Mouse (Mus musculus) adrenal gland, postnatal 14 days (tissue): ENCODE measurements around the gene Ankrd42. TPM values are rescaled to one million over a fixed set of nuclear protein-coding genes. Genes with fewer than 3 reads are reported as not detected.

Source experiments
- DNase-seq: peaks from one replicate; pipeline ENCODE4 v3.0.0; 2021; ENCODE audit warnings: mixed read lengths
- total RNA-seq: library from RNA; stranded (reverse); gene quantifications from 2 replicates; pipeline ENCODE4 v1.2.3, GENCODE M21; 2021

Ankrd42 gene
- total RNA-seq, 1 experiment from 2014 or later, result 7.0 TPM

DNA sequence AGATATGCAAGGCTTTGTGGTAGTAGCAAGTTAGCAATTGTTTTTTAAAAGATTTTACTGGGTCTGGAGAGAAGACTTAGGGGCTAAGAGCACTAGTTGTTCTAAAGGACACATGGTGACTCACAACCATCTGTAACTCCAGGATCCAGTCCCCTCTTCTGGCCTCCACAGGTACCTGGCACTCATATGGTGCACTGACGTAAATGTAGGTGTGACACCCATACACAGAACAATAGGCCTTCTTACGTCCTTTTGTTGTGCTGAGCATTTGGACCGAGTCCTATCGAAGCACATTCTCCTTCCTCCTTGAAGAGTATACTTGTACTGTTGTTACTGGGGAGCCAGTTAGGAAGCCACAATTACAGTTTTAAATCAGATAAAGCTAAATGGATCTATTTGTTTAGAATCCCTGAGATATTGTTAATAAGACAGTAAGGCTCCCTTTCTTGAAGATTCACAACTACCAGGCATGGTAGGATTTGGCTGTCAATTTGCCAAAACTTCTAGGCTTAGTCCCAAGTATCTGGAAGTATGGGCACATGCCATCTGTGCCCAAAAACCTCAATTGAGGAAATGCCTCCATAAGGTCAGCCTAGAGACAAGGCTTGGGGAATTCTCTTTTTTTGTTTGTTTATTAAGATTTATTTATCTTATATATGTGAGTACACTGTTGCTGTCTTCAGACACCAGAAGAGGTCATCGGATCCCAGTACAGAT is 56.3 kb downstream of the Ankrd42 start:
- no peak for DNase-seq

DNA sequence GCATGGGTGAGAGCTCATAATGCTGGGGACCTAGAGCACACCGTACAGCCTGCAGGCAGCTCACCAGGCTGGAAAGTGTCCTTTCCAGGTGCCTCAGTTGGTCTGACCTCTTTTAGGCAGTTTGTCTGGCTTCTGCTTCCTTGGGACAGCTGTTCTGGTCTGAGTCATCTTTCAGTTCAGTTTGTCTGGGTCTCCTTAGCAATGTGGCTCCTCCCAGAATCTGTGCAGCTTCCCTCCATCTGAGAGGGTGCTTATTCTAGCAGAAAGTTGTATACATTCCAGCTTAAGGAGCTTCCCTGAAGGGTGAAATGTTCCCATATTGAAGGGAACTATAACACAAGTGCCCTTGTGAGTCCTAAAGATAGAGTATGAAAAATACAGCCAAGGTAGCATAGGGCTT is 70.2 kb downstream of the Ankrd42 start:
- no peak for DNase-seq

DNA sequence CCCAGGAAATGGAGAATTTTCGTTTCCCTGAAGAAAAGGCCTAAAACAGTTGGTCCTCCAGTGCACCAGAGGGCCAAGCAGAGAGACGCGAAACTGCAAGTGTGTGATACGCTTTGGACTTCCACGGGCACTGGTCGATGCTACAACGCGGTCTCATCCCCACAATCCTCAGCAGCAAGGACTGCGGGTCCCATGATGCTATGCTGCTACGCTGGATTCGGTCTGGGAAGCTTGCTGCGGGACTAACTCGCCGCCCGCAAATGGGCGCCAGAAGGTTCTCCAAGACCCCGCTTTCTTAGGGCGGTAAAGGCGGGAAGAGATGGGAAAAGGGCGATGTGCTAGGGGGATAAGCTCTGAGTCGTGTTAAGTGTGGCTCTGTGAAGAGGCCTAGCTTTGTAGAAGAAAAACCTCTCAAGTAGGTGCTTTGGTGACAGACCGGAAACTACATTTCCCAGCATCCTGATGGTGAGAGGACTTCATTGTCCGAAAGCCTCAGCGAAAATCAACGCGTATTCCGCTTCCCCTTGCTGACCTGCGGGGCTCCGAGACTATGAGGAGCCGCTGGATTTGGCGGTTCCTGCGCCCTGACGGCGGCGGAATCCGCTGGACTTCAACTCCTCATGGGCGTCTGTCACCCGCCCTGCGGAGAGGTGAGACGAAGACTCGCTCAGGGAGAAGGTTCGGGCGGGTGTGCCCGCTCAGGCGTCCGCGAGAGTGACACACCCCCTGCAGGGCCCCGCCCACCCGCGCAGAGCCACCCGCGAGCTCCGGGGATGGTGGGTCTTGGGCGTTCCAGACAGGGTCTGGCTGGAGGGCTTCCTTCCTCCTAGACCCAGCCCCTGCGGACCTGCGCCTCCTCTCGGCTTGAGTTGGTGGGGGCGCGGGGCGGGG is 75.7 kb downstream of the Ankrd42 start, which contains the start of gene Ccdc90b:
Ccdc90b (plus strand) TSS at position 164 of the 891 bp plus-strand sequence.
- peak; percentile 88 for DNase-seq

DNA sequence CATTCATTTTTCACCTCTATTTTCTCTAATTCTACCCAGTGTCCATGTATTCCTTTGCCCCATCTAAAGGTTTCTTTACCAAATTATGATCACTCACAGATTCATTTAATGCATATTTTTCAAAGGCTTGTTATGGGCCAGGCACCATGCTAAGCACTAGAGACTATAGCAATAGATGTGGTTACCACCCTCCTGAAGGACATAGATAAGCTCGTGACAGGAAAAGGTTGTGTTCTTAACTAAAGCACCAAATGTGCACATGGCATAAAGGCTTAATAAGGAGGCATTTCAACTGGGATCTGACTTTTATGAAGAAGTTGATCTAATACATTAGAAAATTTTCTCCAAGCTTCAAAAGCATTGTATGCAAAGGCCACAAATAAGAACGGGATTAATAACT is 78.2 kb downstream of the Ankrd42 start:
- DNase-seq, result no peak

DNA sequence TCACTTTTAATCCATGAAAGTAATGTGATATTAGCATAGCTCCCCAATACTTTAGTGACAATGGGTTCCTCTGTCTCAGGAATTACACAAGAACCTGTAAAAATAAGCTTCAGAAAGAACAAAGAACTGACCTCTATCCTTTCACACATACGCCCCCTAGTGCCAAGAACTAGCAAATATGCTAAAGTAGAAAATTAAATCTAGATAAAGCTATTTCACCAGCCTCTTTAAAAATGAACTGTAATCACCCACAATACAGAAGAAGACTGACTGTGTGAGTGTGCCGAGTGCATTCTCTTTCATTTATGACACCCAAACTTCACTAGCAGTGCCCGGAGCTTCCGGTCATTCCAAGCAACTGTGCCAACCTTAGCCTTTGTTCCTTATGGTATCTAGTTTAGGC is 86.0 kb downstream of the Ankrd42 start:
- DNase-seq, result peak; percentile 52

DNA sequence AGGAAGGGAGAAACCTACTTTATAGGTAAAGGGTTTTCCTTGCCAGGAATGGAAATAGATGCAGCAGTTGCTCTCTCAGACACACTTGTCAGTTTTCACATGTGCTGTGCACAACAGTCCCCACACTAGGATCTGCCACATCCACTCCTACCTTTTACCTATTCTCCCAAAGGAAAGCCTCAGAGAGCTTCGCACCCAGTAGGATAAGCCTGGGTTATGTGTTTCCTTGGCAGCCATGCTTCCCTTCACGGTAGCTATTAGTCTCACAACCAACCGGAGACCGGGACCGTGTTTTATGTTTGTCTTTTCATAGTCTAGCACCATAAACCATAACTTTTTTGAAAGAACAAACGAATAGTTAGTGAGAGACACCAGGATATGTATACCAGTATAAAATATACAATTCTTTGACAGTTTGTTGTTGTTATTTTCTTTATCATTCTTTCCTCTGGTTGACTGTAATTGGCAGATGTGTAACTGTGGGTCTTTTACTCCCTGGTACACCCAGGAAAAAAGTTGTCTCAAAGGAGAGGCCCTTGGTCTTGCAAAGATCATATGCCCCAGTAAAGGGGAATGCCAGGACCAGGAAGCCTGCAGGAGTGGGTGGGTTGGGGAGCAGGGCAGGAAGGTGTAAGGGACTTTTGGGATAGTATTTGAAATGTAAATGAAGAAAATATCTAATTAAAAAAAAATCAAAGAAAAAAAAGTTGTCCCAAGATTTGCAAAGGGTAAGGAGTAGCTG is 86.5 kb downstream of the Ankrd42 start:
- no peak for DNase-seq

DNA sequence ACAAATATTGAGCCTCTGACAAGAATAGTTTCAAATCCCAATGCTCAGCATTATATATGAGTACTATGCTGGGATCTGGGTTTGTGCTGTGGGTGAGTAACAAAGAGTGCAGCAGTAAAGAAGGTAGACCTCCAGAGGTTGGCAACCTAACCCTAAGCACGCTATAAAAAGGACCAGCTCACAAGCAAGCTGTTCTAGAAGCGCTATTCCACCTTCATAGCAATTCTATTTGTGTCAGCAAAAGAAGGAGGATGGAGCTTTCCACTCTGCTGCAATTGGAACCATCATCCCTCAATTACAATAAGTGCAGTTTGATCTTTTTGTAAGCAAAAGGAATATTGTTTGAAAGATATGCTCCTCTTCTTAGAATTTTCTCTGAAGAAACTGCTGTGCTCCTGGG is 90.2 kb downstream of the Ankrd42 start:
- no peak for DNase-seq

DNA sequence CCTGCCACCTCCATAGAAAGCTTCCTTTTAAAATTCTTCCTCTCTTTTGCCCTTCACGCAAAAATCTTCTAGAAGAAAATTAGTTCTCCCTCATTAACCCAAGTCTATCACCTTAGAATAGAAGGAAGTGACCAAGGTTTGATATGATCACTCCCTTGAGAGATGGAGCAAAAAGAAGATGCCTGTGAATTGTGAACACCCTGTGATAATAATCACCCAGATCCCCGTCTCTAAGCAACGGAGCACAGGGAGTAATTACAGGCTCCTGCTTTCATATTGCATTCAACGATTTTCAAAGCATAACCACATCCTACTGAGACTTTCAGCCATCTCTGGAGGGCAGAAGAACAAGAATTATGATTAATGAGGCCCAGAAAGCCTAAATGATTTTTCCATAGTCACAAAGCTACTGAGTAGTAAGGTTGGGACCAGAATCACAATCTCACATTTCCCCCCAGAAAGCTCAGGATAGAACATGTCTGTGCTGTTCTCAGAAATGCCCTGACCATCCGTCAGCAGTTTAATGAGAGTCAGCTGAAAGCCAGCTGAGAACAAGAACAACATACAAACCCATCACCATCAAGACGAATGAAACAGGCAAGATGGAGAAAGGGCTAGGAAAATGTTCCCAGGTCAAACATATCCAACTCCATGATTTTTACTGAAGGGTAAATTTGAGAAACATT is 104.4 kb downstream of the Ankrd42 start:
- no peak for DNase-seq

Other genes with a start within 250 kb of the Ankrd42 start
- 34.8 and 36.3 TPM in 2 replicates for gene Ccdc90b, start 76.0 kb downstream of the Ankrd42 start, total RNA-seq
- 48.8 and 53.3 TPM in 2 replicates for gene Pcf11, start 32.8 kb upstream of the Ankrd42 start, total RNA-seq
- 6.4 and 6.8 TPM in 2 replicates for gene Rab30, start 104.5 kb upstream of the Ankrd42 start, total RNA-seq
- gene Ddias, start 237.1 kb upstream of the Ankrd42 start, total RNA-seq, result 2.4 TPM in 2 replicates
- 20.3 and 26.9 TPM in 2 replicates for gene Prcp, start 237.3 kb upstream of the Ankrd42 start, total RNA-seq